Mouse (Mus musculus): Measurements from ENCODE around the gene Cnnm4.

Gene Cnnm4

DNA sequence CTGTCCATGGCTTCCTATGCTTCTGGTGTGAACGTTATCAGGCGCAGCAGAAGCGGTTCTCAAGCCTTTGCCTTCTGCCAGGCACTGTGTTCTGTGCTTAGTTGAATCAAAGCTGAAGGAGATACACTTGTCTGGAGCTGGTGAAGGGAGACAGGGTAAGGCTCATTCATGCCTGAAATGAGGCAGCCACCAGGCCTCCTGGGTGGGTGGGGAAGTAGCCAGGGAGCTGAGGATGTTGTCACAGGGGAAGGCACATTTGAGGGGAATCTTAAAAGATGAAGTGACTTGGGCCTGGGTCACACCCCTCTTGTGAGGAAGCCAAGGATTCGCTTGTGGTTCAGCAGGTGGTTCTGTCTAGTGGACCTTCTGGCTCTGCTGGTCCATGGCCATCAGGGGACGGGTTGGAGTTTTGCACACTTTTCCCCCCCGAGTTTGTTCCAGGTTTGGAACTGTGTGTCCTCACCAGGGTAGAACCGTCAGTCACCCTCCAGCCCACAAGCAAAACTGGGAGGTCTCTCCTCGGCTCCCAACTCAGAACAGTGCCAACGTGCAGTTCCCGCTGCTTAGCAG is 1.9 kb downstream of the Cnnm4 start:
- DNase-seq, result no peak

DNA sequence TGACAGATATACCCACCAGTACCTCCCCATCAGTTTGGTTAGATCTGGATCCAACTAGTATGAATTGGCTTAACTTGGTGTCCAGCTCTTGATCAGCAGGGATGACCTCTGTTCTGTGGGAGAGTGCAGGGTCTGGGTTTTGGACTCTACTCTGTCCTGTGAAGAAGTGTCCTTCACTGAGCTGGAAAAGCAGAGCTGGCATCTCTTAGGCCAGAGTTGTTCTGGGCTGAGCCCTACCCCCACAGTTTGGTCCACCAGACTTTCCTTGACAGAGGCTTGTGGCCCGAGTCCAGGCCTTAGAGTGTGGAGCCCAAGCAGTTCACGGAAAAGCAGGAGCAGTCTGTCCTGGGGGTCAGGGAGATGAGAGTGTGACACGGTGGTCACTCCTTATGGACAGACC is 3.2 kb downstream of the Cnnm4 start:
- DNase-seq, result no peak

DNA sequence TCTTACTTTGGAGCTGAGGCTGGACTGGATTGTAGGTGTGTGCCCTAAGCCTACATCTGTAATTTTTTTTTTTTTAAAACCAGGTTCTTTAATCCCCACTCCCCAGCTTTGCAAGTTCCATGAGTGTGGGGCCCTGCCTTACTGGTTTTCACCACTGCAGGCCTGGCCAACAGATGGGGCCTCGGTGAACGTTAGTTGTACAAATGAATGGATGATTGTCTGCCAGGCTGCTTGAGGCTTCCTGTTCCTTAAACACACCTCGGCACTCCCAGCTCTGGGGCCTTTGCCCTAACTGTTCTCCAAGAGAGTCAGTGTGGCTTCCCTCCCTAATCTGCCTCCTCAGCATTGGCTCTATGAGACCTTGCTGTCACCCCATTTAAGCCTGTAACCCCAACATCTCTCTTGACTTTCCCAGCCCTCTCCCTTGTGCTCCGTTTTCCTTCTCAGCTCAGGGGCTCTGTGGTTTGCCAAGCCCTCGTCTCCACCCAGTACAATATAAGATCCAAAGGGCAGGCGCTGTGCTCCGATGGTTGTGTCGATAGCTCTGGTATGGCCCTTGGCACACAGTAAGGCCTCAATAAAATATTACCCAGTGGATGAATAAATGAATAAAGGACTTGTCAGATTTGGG is 4.2 kb downstream of the Cnnm4 start:
- no peak for DNase-seq

DNA sequence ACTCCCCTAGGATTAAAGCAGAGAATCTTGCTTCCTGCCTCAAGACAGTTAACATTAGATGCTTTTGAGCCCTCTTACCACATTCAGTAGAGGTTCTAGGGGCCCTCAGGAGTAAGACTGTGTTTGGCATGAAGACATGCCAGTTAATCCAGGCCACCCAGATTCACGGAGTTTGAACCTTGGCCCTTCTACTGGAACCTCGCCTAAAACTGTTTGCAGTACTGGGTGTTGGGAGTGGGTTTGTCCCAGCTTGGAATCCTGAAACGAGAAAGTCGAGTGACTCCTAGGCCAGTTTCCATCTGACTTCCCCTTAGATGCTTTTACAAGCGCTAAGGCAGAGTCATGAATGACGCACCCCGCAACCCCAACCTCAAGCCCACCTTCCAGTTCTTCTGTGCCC is 5.0 kb downstream of the Cnnm4 start:
- no peak for DNase-seq

DNA sequence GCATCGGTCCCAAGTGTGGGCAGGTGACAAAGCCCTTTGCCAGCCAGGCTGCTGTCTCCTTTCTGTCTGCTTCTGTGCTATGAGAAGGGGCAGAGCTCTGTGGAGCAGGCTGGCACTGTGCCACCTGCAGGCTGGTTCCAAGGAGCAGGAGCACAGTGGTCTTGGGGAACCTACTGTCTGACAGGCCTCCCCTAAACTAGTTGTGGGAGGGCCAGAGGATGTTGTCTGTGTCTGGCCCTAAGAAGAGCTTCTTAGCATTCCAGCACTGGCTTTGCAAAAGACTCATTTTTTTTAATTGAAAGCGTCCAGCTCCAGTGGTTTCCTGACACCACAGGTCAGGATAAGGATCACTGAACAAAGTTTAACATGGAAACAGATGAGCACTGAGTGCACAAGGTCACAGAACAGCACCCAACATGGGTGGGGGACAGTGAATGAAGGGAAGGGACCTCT is 6.9 kb downstream of the Cnnm4 start:
- DNase-seq, result no peak

DNA sequence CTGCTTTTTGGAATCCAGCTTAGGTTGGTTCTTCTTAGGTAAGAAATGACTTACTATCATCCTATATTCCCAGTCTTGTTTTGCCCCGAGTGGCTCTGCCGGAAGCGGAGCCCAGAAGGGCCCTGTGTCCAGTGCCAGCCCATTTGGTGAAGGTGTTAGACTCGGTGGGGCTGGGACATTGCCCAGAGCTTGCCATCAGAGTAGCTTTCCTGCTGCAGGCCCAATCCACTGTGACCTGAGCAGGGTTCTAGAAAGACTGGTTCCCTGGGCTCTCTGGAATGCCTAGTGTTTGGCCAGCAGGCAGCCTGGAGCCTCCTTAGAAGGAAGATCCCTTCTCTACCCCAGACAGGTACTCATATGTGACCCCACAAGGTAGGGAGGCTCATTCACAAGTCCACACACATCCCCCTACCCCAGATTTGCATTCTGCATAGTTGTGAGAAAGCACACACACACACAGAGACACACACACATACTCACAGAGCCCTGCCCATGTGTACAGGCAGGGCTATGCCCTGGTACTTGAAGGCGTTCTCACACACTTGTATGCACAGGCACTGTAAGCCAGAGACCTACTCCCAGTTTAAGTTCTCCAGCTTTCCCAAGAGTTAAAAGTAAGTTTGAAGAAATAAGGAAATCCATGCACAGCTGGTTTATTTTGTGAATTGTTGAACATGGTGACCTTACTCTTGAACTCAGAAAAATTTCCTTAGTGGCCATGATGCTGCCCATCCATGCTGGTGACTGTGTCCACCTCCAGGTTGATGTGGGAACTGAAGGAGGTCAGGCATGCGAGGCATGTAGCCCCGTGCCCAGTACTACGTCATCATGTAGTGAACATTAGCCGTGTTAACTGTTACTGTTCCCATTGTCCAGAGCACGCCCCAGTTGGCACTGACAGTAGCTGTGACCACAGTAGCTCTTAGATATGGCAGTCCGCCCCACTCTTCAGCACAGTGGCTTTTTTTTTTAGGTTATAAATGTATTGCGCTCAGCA is 8.8 kb downstream of the Cnnm4 start:
- DNase-seq, result no peak

DNA sequence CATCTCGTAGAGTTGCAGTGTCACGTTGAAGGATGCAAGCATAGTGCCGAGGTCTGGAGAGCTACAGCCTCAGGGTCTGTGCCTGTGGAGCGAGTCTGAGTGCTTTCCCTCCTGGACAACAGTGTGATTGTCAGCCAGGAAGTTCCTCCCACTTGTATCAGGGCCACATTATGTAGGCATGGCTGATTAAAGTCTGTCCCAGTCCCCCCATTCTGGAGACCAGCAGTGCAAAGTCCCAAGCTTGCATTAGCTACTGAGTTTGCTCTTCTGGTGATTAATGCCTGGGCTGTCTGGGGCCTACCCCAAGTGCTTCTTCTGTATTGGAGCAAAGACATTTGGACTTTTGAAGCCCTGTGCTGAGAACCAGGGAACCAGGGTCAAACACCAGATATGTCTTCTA is 12.4 kb downstream of the Cnnm4 start:
- no peak for DNase-seq

DNA sequence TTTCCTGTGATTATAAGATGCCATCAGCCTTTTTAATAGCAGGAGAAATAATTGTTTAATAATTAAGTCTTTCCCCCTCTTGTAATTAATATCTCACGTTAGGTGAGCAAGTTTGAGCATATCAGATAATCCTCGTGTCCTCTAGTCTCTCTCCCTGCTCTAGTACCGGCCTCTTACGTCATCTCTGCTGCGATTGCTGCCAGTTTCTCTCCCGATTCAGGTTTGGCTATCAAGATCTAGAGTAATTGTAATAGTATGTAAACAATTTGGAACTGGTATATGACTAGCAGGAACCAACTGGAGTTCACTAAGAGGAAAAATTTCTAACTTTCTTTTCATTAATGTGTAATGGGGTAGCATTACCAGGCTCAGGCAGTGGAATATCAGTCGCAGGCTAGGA is 13.7 kb downstream of the Cnnm4 start:
- DNase-seq, result no peak

DNA sequence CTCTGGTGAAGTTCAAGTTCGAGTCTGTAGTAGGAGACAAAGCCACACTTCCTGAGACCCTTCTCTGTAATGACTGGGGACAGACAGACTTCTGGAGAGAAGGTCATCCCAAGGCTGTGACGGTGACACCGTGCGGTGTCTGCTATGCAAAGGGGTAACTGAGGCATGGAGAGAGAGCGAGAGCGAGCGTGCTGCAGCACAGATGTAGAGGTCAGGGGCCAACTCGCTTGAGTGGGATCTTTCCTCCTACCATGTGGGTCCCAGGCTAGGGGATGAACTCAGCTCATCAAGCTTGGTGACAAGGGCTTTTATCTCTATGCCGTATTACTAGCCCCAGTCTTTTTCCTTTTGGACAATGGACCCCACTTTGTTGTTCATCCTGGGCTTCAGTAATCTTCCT is 15.7 kb downstream of the Cnnm4 start:
- no peak for DNase-seq

DNA sequence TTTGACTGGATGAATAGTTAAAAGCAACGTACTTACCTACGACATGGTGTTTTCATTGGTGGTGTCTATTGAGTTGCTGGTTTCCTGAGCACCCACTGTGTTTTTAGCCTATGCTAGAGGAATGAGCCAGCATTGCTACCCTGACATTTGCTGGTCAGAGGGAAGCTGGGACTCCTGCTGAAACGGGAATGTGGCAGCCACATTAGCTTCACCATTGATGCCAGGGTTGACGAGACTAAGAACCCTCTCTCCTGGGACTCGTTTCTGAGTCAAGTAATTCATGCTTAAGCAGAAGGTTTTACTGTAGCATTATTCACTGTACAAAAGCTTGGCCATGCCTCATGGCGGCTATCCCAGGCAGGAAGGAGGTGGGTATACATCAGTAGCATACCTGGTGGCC is 18.2 kb downstream of the Cnnm4 start:
- no peak for DNase-seq

DNA sequence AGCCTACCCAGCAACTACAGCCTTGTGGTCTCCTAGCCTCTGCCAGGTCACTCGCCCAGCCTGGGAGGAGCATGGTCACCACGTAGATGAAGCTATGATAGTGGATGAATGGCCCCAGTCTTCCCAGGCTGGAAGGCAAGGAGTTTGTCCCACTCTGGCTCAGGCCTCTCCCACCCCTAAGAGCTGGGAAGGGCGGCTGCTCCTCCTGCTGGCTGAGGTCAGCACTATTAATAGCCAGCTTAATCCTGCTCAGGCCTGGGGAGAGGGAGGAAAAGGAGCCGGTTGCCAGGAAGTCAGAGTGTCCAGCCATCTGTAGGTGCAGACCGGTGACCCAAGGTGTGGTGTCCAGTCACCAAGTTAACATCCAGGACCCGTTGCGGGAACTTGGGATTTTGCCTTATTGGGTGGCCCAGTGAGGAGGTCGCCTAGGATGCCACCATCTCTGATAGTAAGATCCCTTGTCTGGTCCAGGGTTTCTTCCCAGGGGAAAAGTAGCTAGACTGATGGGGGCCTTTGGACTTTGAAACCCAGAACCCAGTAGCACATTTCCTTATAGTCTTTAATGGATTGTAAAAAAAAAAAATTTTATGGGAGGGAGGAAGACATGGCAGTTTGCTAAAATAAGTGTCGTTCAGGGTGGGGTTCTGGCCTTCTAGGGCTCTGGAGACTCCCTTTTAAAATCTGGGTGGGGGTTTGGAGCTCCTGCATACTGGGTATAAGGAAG is 21.2 kb downstream of the Cnnm4 start:
- no peak for DNase-seq

DNA sequence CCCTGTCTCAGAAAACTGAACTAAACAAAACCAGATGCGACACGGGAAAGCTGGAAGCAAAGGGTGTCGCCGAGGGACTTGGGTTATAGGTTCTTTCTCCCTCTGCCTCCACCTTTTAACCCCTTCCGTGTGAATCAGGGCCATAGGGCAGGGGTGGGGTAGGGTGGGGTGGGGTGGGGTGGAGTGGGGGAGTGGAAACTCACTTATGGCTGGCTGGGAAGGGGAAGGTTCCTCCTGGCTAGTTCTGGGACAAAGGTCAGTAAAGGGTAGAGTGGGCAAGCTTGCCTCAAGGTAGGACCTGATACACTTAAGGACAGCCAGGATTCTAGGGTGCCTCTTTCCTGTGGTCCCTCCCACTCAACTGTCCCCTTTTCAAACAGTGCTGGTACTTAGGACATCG is 21.9 kb downstream of the Cnnm4 start:
- no peak for DNase-seq

DNA sequence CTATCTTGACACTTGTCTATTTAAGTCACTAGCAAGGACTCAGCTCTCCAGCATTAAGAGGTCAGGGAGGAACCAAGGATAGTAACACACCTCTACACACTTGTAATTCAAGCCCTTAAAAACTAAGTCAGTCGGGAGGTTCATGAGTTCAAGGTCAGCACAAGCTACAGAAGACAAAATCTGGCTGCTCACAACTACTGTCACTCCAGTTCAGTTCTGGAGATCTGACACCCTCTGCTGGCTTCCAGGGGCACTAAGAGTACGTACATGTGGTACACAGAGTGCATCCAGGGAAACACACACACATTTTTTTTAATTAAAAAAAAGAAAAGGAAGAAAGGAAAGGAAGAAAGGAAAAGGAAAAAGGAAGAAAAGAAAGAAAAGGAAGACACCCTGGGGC is 25.3 kb downstream of the Cnnm4 start:
- DNase-seq, result no peak

DNA sequence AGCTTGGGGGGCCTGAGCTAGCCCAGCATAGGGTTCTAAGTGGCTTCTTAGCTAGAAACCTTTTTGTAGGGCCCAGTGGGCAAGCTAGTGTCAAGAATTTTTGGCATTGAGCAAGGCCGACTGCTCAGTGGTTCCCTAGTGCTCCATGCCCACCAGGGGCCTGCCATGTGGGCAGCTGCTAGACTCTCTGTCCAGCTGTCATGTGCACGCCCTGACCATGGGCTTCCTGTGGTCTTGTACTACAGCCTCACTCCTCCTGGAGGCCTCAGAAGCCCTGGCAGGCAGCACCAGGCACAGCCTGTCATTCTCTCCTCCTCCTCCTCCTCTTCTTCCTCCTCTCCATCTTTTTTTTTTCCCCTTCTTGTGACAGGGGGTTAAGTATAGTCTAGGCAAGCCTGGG is 25.9 kb downstream of the Cnnm4 start:
- DNase-seq, result no peak

DNA sequence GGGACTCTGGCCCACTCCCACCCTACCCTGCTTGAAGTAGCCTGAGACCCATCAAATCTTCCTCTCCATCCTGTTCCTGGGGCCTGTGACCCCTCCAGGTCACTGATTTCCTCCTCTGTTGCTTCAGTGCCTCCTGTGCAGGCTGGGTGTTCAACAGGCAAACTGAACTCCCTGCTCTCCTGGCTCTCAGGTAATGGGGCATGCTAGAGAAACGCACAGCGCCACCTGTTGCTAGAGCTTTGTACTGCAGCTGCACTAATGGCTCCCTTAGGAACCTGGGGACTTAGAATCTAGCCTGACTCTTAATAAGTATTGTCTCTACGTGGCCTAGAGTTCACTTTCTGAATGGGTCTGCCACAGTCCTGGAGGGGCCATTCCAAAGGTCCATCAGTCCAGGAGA is 29.8 kb downstream of the Cnnm4 start:
- DNase-seq, result no peak

DNA sequence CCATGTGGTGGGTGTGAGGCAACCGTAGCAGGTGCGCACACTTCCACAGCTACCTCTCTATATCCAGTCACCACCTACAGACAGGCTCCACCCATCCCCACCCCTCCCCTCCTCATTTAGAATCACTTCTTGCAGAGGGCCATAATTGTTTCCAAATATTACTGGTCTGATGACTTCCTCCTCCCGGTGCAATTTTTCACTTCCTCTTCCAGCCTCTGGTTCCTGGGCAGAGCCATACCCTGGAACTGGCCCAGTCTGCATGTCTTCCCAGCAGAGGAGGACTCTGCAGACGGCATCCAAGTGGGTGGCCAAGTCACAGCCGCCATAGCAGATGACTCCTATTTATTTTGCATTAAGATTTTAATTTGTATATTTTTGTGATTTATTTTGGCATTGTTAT is 36.8 kb downstream of the Cnnm4 start:
- no peak for DNase-seq

DNA sequence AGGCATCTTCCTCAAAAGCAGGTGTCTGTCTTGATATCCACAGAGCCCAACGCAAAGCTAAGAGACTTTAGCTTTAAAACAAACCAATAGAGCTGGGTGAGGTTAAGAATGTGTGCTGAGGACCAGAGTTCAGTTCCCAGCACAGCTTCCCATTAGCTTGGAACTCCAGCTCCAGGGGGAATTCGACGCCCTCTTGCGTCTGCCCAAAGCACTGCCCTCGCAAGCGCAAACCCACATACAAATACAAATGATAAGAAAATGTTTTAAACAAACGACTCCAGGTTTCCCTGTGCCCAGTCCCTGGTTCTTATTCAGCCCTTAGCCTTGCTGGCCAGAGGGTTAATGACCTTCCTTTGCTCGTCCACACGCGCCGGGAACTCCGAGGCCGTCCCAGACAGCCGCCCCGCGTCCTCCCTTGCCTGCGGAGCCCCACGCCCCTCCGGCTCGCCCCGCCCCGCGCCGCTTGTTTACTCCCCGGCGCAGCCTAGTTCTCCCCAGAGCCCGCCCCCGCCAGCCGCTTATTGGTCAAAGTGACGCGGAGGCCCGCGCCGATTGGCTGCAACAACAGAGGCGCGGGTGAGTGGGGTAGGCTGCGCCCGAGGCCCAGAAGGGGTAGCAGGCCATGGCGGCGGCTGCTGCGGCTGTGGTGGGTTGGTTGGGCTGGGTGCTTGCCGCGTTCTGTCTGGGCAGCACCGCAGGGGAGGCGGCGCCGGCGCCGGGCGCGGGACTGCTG is 40.0 kb downstream of the Cnnm4 start, which contains the start of gene Cnnm3:
Gene Cnnm3 (plus strand): TSS at position 579 of the 733 bp plus-strand sequence.
- DNase-seq, result peak; percentile 98

DNA sequence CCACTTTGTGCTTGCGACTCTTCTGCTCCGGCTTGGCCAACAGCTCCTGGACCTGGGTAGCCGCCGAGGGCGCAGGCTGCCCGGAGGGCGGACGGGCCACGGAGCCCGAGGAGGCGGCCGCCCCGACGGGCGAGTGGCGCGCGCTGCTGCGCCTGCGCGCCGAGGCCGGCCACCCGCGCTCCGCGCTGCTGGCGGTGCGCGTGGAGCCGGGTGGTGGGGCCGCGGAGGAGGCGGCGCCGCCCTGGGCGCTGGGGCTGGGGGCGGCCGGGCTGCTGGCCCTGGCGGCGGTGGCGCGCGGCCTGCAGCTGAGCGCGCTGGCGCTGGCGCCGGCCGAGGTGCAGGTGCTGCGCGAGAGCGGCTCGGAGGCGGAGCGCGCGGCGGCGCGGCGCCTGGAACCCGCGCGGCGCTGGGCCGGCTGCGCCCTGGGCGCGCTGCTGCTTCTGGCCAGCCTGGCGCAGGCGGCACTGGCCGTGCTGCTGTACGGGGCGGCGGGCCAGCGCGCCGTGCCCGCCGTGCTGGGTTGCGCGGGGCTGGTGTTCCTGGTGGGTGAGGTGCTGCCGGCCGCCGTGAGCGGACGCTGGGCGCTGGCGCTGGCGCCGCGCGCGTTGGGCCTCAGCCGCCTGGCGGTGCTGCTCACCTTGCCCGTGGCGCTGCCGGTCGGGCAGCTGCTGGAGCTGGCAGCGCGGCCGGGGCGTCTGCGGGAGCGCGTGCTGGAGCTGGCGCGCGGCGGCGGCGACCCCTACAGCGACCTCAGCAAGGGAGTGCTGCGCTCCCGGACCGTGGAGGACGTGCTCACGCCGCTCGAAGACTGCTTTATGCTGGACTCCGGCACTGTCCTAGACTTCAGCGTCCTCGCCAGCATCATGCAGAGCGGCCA is 40.9 kb downstream of the Cnnm4 start:
- peak; percentile 57 for DNase-seq

DNA sequence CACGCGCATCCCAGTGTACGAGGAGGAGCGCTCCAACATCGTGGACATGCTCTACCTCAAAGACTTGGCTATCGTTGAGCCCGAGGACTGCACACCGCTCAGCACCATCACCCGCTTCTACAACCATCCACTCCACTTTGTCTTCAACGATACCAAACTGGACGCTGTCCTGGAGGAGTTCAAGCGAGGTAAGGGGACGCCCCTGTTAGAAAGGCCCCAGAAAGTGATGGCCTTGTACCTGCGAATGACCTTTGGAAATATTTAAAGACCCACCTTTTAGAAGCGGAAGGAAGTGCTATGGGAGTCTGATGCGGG is 41.5 kb downstream of the Cnnm4 start:
- no peak for DNase-seq

DNA sequence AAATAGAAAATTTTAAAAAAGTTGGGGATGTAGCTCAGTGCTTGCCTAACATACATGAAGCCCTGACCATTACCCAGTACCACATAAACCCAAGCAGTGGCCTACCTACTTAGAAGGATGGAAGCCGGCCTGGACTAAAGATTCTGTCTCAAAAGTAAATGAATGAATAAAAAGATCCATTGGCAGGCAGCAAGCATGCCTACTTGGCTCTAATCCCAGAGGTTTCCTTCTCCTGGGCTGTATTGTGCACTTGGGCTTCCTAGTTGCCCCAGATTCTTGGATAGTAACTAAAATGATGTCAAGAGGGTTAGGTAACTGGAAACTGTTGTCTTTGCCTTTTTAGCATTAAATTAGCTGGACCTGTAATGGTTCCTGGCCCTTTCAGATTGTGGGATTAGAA is 41.9 kb downstream of the Cnnm4 start:
- no peak for DNase-seq

DNA sequence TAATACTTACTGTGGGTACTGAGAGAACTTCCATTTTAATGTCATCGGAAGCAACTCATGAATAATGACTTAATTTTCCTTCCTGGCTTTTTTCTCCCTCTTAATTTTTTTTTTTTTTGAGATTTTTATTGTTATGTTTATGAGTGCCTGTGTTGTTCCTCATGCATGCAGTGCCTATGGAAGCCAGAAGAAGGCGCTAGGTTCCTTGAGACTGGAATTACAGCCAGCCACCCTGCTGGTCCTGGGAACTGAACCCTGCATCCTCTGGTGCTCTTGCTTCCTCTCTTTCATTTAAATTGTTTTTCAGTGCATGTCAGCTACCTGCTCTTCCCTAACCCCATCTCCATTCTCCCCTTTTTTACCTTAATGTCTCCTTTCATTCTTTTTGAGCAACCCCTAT is 42.3 kb downstream of the Cnnm4 start:
- DNase-seq, result no peak

DNA sequence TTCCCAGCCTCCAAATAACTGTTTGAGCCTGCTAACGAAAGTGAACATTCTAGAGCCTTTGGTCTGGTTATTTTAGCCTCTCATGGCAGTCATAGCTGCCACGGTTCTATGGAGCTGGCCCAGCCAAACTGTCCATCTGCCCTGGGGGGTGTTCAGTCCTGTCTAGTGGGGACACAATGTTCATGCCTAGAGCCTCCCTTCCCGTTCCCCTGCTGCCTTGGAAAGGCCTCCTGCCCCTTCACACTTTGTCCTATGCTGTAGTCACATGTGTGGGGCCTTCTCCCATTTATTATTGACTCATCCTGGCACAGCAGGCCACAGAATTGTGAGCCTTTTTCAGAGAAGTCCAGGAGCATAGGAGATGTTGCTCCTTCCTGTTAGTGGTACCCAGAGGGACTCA is 46.8 kb downstream of the Cnnm4 start:
- DNase-seq, result no peak

All from layer of hippocampus, adult 9-11 months (tissue).